Mouse (Mus musculus): Measurements from ENCODE around the gene Fbxl18.
A peak's percentile ranks its signal among the peaks of the same experiment; 100 is the strongest.
"Not testable (repeated sequence)": the region's sequence is repeated elsewhere in the genome, so short reads cannot be mapped to it uniquely, and the experiment has no call there.

Fbxl18 gene

GRCm38 (mm10) chr5:142873718-142874117 is 21.5 kb downstream of the Fbxl18 start:
- DNase-seq (ENCODE audit: low read depth, low spot score): no peak

- no peak for DNase-seq (ENCODE audit: low read depth, low spot score)
Observed at GRCm38 (mm10) chr5:142871765-142872164, 23.5 kb downstream of the Fbxl18 start.

GRCm38 (mm10) chr5:142869463-142869862 is 25.8 kb downstream of the Fbxl18 start:
- no peak for DNase-seq (ENCODE audit: low read depth, low spot score)

GRCm38 (mm10) chr5:142857763-142858229 is 37.4 kb downstream of the Fbxl18 start:
- DNase-seq (ENCODE audit: low read depth, low spot score): no peak

- no peak for DNase-seq (ENCODE audit: low read depth, low spot score)
Observed at GRCm38 (mm10) chr5:142856408-142856807, 38.8 kb downstream of the Fbxl18 start.

GRCm38 (mm10) chr5:142854877-142855276 is 40.3 kb downstream of the Fbxl18 start:
- DNase-seq (ENCODE audit: low read depth, low spot score): peak; percentile 20

- no peak for DNase-seq (ENCODE audit: low read depth, low spot score)
Observed at GRCm38 (mm10) chr5:142853585-142853984, 41.6 kb downstream of the Fbxl18 start.

GRCm38 (mm10) chr5:142851681-142852049 is 43.6 kb downstream of the Fbxl18 start:
- no peak for DNase-seq (ENCODE audit: low read depth, low spot score)

- DNase-seq (ENCODE audit: low read depth, low spot score): no peak
Observed at GRCm38 (mm10) chr5:142850916-142851680, 44.1 kb downstream of the Fbxl18 start.

- DNase-seq (ENCODE audit: low read depth, low spot score): no peak
Observed at GRCm38 (mm10) chr5:142850476-142850875, 44.7 kb downstream of the Fbxl18 start.

GRCm38 (mm10) chr5:142848911-142849310 is 46.3 kb downstream of the Fbxl18 start:
- DNase-seq (ENCODE audit: low read depth, low spot score): no peak

- DNase-seq (ENCODE audit: low read depth, low spot score): no peak
Observed at GRCm38 (mm10) chr5:142848149-142848548, 47.1 kb downstream of the Fbxl18 start.

- DNase-seq (ENCODE audit: low read depth, low spot score): no peak
Observed at GRCm38 (mm10) chr5:142844467-142844866, 50.8 kb downstream of the Fbxl18 start.

GRCm38 (mm10) chr5:142842137-142842642 is 53.0 kb downstream of the Fbxl18 start:
- no peak for DNase-seq (ENCODE audit: low read depth, low spot score)

GRCm38 (mm10) chr5:142841372-142842136 is 53.7 kb downstream of the Fbxl18 start:
- DNase-seq (ENCODE audit: low read depth, low spot score): no peak

GRCm38 (mm10) chr5:142837427-142837826 is 57.8 kb downstream of the Fbxl18 start:
- not testable (repeated sequence) for DNase-seq (ENCODE audit: low read depth, low spot score)

GRCm38 (mm10) chr5:142836891-142837290 is 58.3 kb downstream of the Fbxl18 start:
- DNase-seq (ENCODE audit: low read depth, low spot score): no peak

GRCm38 (mm10) chr5:142833646-142834438 is 61.4 kb downstream of the Fbxl18 start:
- no peak for DNase-seq (ENCODE audit: low read depth, low spot score)

- no peak for DNase-seq (ENCODE audit: low read depth, low spot score)
Observed at GRCm38 (mm10) chr5:142826131-142826530, 69.1 kb downstream of the Fbxl18 start.

- DNase-seq (ENCODE audit: low read depth, low spot score): no peak
Observed at GRCm38 (mm10) chr5:142825665-142826064, 69.6 kb downstream of the Fbxl18 start.

GRCm38 (mm10) chr5:142824091-142824490 is 71.1 kb downstream of the Fbxl18 start:
- no peak for DNase-seq (ENCODE audit: low read depth, low spot score)

Data from CD4-positive helper T cell, adult 2 months (primary cell).